Mouse (Mus musculus) embryonic fibroblast, embryonic 13.5 days (primary cell): ENCODE data around the gene Dus3l. TPM values are rescaled to one million over a fixed set of nuclear protein-coding genes. Genes with fewer than 3 reads are reported as not detected.

Source experiments
- H3K27ac ChIP-seq: 2 replicates; pipeline ENCODE4 v1.5.1; 2012; ENCODE audit warnings: low read length, control low read depth, inconsistent platforms; ENCODE audit not compliant: insufficient read depth
- H3K4me1 ChIP-seq: 2 replicates; pipeline ENCODE4 v1.6.1; 2011; ENCODE audit warnings: low read length; ENCODE audit not compliant: control insufficient read depth, insufficient read depth
- H3K4me3 ChIP-seq: 2 replicates; pipeline ENCODE4 v1.5.1; 2011; ENCODE audit warnings: mild to moderate bottlenecking, control low read depth, low read length; ENCODE audit not compliant: insufficient read depth
- CTCF ChIP-seq: IDR thresholded peaks from 2 replicates; pipeline ENCODE4 v1.5.1; 2011; ENCODE audit warnings: mild to moderate bottlenecking, control low read depth, low read length, moderate library complexity, borderline replicate concordance; ENCODE audit not compliant: insufficient read depth
- POLR2A ChIP-seq: IDR thresholded peaks from 2 replicates; pipeline ENCODE4 v1.6.1; 2011; ENCODE audit warnings: low read depth, mild to moderate bottlenecking, control low read depth, low read length, moderate library complexity
- polyA plus RNA-seq: library from polyadenylated mRNA; stranded (reverse); fragments of >200 nt; gene quantifications from 2 replicates; pipeline ENCODE4 v1.2.4, GENCODE M21; 2011; ENCODE audit warnings: low read depth; ENCODE audit not compliant: missing spikeins, insufficient read length

Dus3l gene
- polyA plus RNA-seq, 1 experiment, result 17.4 TPM

GRCm38 (mm10) chr17:56753452-56753851 lies 11.1 kb upstream of the Dus3l start:
- TF ChIP-seq POLR2A, result no peak
- no peak for TF ChIP-seq CTCF
- Histone ChIP-seq H3K4me3 (no peak overlapping the region), H3K4me1 (no peaks in the 10 kb centered on the region), H3K27ac (no peak overlapping the region)

- Histone ChIP-seq H3K27ac (no peak overlapping the region), H3K4me1 (no peaks in the 10 kb centered on the region), H3K4me3 (no peak overlapping the region)
- no peak for TF ChIP-seq POLR2A
- TF ChIP-seq CTCF, result no peak
Measured at GRCm38 (mm10) chr17:56754271-56755185, 10.0 kb upstream of the Dus3l start.

DNA sequence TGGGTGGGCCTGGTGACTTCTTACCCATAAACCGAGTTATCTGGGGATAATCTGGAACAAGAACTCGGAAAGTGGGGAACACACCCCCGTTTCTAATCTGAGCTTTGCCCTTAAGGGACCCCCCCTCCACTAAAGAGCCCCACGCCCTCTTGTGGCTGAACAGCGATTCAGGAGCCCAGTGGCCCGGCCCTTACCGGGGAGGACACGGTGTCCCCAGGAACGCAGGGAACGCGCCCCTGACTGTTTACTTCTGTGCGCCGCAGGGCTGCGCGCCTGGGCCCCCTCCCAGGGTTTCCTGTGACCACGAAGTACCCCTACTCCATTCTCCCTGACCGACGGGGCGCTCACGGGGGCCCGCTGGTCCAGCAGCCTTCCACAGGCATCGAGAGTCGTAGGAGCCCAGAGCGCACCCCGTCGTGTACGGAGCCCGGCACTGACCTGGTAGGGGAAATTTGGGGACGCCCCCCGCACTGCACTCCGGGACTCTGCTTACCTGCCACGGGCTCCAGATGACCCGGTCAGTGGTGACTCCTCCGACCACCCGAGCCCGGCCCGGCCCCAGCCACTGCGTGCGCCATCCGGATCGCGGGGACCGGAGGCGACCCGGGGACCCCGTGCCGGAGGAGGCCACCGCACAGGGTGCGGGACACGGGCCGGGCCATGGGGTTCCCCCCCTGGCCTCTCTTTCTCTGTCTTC lies 7.7 kb upstream of the Dus3l start:
- Histone ChIP-seq H3K4me3 (0 out of 2 replicates have a peak overlapping the region, but pooled peaks have one; percentile 3), H3K4me1 (no peaks in the 10 kb centered on the region), H3K27ac (no peak overlapping the region)
- TF ChIP-seq POLR2A (no peak), CTCF (no peak)

DNA sequence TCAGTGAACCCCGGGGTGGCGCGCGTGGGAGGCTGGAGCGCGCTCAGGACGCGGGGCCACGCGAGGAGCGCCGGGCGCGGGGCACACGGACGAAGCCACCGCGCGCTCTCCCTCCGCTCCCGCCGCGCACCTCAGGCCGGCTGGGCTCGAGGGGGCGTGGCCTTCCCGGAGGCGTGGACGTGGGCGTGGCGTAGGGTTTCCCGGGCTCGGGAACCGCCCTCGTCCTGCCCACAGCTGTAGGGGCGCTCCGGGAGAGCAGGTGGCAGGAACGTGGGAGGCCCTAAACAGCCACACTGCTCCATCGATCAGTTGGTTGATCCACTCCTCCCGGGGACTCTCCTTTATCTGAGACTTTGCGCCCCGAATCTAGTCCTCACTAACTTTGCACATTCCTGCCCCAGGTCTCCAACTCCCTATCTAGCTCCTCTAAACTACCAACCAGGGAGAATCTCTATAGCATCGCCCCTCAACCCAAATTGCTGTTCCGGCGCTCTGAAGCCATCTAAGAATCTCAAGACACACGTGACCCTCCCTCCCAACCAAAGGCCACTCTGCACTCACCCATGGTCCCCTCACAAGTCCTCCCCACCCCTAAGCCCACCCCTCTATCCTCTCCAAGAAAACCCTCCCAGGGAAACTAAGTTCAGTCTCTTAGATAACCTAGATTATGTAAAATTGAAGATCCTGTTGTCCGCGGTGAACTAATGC lies 7.0 kb upstream of the Dus3l start, which contains the start of gene Nrtn:
Gene Nrtn, minus strand, starts transcription at position 115 of the 708 bp plus-strand sequence.
- H3K4me3 ChIP-seq, result 0 out of 2 replicates have a peak within 1 kb of the TSS, but pooled peaks have one; percentile 3
- no peak within 1 kb of the TSS for H3K27ac ChIP-seq
- H3K4me1 ChIP-seq, result no peaks in the 10 kb centered on the region; the same call in 1 of the 2 replicates
- TF ChIP-seq CTCF (no peak), POLR2A (peak; percentile 46)

GRCm38 (mm10) chr17:56758132-56758531 lies 6.4 kb upstream of the Dus3l start:
- Histone ChIP-seq H3K4me1 (no peaks in the 10 kb centered on the region; the same call in 1 of the 2 replicates), H3K27ac (no peak overlapping the region), H3K4me3 (no peak overlapping the region)
- TF ChIP-seq CTCF, result no peak
- TF ChIP-seq POLR2A, result no peak

- Histone ChIP-seq H3K4me1 (no peaks in the 10 kb centered on the region; the same call in 1 of the 2 replicates), H3K4me3 (no peak overlapping the region), H3K27ac (no peak overlapping the region)
- TF ChIP-seq POLR2A, result no peak
Measured at GRCm38 (mm10) chr17:56759261-56759660, 5.3 kb upstream of the Dus3l start.

DNA sequence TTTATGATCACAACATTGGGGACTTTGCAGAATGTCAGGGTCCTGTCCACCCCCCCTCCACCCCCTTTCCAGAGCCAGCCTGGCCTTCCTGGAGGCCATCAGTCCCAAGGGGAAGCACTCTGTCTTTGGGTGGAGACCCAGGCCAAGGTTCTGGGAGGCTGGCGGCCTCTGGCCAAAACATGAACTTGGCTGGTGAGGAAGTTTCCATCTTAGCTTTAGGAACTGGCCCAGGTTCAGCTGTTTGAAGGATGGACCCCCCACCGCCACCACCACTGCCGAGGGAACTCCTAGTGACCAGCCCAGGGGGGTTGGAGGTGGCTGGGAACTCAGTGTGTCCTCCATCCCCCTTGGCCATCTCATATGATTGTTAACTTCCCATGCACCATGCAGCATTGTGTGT lies 3.5 kb upstream of the Dus3l start:
- Histone ChIP-seq H3K4me1 (no peaks in the 10 kb centered on the region; the same call in 1 of the 2 replicates), H3K4me3 (no peak overlapping the region), H3K27ac (no peak overlapping the region)
- TF ChIP-seq POLR2A (no peak), CTCF (no peak)

GRCm38 (mm10) chr17:56761991-56762410 lies 2.6 kb upstream of the Dus3l start:
- TF ChIP-seq CTCF, result no peak
- peak; percentile 70 for TF ChIP-seq POLR2A
- Histone ChIP-seq H3K4me1 (no peaks in the 10 kb centered on the region; the same call in 1 of the 2 replicates), H3K4me3 (peak overlapping the region; percentile 29), H3K27ac (no peak overlapping the region)
